Mouse (Mus musculus): ENCODE results near the gene Cyb5r3.

The Cyb5r3 gene

GRCm38 (mm10) chr15:83168875-83169771 lies 3.3 kb downstream of the Cyb5r3 start:
- DNase-seq, result peak; percentile 70 to 76

- DNase-seq, result no peak
These were observed 4.1 kb downstream of the Cyb5r3 start for GRCm38 (mm10) chr15:83168311-83168710.

- DNase-seq, result no peak
These were observed 4.8 kb downstream of the Cyb5r3 start for GRCm38 (mm10) chr15:83167550-83168065.

- DNase-seq, result no peak
These were observed 5.3 kb downstream of the Cyb5r3 start for GRCm38 (mm10) chr15:83167126-83167525.

GRCm38 (mm10) chr15:83166642-83167041 lies 5.8 kb downstream of the Cyb5r3 start:
- DNase-seq, result no peak

GRCm38 (mm10) chr15:83165526-83166315 lies 6.7 kb downstream of the Cyb5r3 start:
- no peak for DNase-seq

- no peak for DNase-seq
These were observed 7.4 kb downstream of the Cyb5r3 start for GRCm38 (mm10) chr15:83164971-83165471.

GRCm38 (mm10) chr15:83162818-83163485 lies 9.4 kb downstream of the Cyb5r3 start:
- no peak for DNase-seq

GRCm38 (mm10) chr15:83162001-83162400 lies 10.4 kb downstream of the Cyb5r3 start:
- DNase-seq, result no peak

- no peak for DNase-seq
These were observed 11.2 kb downstream of the Cyb5r3 start for GRCm38 (mm10) chr15:83161062-83161748.

- no peak for DNase-seq
These were observed 11.8 kb downstream of the Cyb5r3 start for GRCm38 (mm10) chr15:83160561-83160960.

- peak in 1 of 2 experiments; percentile 49 for DNase-seq
These were observed 12.6 kb downstream of the Cyb5r3 start for GRCm38 (mm10) chr15:83159823-83160222.

- DNase-seq, result no peak
These were observed 13.7 kb downstream of the Cyb5r3 start for GRCm38 (mm10) chr15:83158587-83159160.

GRCm38 (mm10) chr15:83157667-83158064 lies 14.7 kb downstream of the Cyb5r3 start:
- no peak for DNase-seq

- peak; percentile 33 to 52 for DNase-seq
These were observed 15.3 kb downstream of the Cyb5r3 start for GRCm38 (mm10) chr15:83156929-83157666.

- DNase-seq, result no peak
These were observed 16.5 kb downstream of the Cyb5r3 start for GRCm38 (mm10) chr15:83155672-83156419.

GRCm38 (mm10) chr15:83154309-83154708 lies 18.1 kb downstream of the Cyb5r3 start:
- DNase-seq, result no peak

- no peak for DNase-seq
These were observed 21.7 kb downstream of the Cyb5r3 start for GRCm38 (mm10) chr15:83150694-83151093.

- no peak for DNase-seq
These were observed 22.3 kb downstream of the Cyb5r3 start for GRCm38 (mm10) chr15:83150073-83150442.

Data from cerebellum, postnatal 36 days (tissue).